In genomic region chr12:117533176-117534086, GRCm38 (mm10) we compare ENCODE assay signal across 8 mouse cellular contexts. TPM values are rescaled to one million over a fixed set of nuclear protein-coding genes. Genes with fewer than 3 reads are reported as not detected.
DNase-seq lines count a peak whose midpoint lies in the region; ATAC-seq and TF ChIP-seq lines count a peak whose summit lies in the region.

No protein-coding gene starts in this region.

- peaks cover 30% of the 10 kb centered on the region for H3K27me3 ChIP-seq in intestine, embryonic 14.5 days (replicated peaks; ENCODE audit: control insufficient read depth, insufficient read depth, low read length)
- H3K27me3 ChIP-seq in liver, adult 2 months (ENCODE audit: control insufficient read depth, insufficient read depth, low read length): peaks cover 14% of the 10 kb centered on the region
- H3K27me3 ChIP-seq in midbrain, postnatal 0 days (ENCODE audit: insufficient read depth, low read length): peaks cover 6% of the 10 kb centered on the region; the same call in 1 of the 2 replicates

- TF ChIP-seq POLR2A in brain, embryonic 14.5 days (IDR thresholded peaks at IDR 0.05; ENCODE audit: borderline replicate concordance, extremely low read depth, insufficient read depth, insufficient read length, poor library complexity, severe bottlenecking): 0 out of 2 replicates have a peak, but pooled peaks have one; percentile 23
- no peak for TF ChIP-seq POLR2A in liver, adult 2 months (IDR thresholded peaks at IDR 0.05; ENCODE audit: extremely low read depth, insufficient read depth, low read length)

- 5% methylated on average over 33 of the region's 64 CpGs for WGBS in intestine, embryonic 14.5 days
- WGBS in liver, adult 2 months: 6% methylated on average over 64 of the region's 64 CpGs
- WGBS in midbrain, postnatal 0 days: 8% methylated on average over 33 of the region's 64 CpGs

- H3K79me2 ChIP-seq in liver, adult 2 months (ENCODE audit: control insufficient read depth, insufficient read depth, low read length): no peaks in the 10 kb centered on the region

- H3K4me2 ChIP-seq in intestine, embryonic 14.5 days (ENCODE audit: low read length): peak overlapping the region; percentile 82
- H3K4me2 ChIP-seq in midbrain, postnatal 0 days (ENCODE audit: low read depth, low read length, poor library complexity, severe bottlenecking): peak overlapping the region; percentile 92

- peak; percentile 9 for DNase-seq in gastrocnemius, postnatal 10 days
- no peak for DNase-seq in gastrocnemius, adult 8-10 months (ENCODE audit: low spot score in 2 of 2)
- peak; percentile 61 for DNase-seq in brain, embryonic 14.5 days (ENCODE audit: low read depth)
- DNase-seq in forelimb bud, embryonic 11.5 days (ENCODE audit: low read depth, low spot score): peak; percentile 26
- DNase-seq in intestine, embryonic 14.5 days (ENCODE audit: low spot score): peak; percentile 77
- no peak for DNase-seq in liver, adult 2 months (ENCODE audit: extremely low read depth, low read depth, low spot score)
- peak; percentile 40 for DNase-seq in midbrain, postnatal 0 days (ENCODE audit: low spot score)
- DNase-seq in thymus, postnatal 0 days (ENCODE audit: low spot score): peak; percentile 49

- H3K36me3 ChIP-seq in intestine, embryonic 14.5 days (ENCODE audit: control insufficient read depth, insufficient read depth, low read length): no peaks in the 10 kb centered on the region
- H3K36me3 ChIP-seq in liver, adult 2 months (ENCODE audit: control insufficient read depth, insufficient read depth, low read length): no peaks in the 10 kb centered on the region
- H3K36me3 ChIP-seq in midbrain, postnatal 0 days (ENCODE audit: insufficient read depth, low read length): no peaks in the 10 kb centered on the region

- no peaks in the 10 kb centered on the region for H3K4me1 ChIP-seq in intestine, embryonic 14.5 days (replicated peaks; ENCODE audit: control insufficient read depth, insufficient read depth, low read length)
- peaks cover 2% of the 10 kb centered on the region; the same call in 1 of the 2 replicates for H3K4me1 ChIP-seq in liver, adult 2 months (ENCODE audit: control insufficient read depth, insufficient read depth, low read length)
- 0 out of 2 replicates have a peak, but pooled peaks cover under 1% of the 10 kb centered on the region for H3K4me1 ChIP-seq in midbrain, postnatal 0 days (ENCODE audit: insufficient read depth, low read length)

- peak overlapping the region; percentile 47; the same call in 1 of the 2 replicates for H3K27ac ChIP-seq in intestine, embryonic 14.5 days (ENCODE audit: low read depth)
- no peak overlapping the region for H3K27ac ChIP-seq in liver, adult 2 months (replicated peaks; ENCODE audit: insufficient read depth, low read depth, low read length)
- peak overlapping the region; percentile 43; the same call in 1 of the 2 replicates for H3K27ac ChIP-seq in midbrain, postnatal 0 days (ENCODE audit: low read depth, low read length)

- ATAC-seq in intestine, embryonic 14.5 days (replicated peaks; ENCODE audit: low FRiP score, low TSS enrichment, low read depth): peak; percentile 94
- ATAC-seq in midbrain, postnatal 0 days (ENCODE audit: low FRiP score): peak; percentile 69

- H3K9me3 ChIP-seq in intestine, embryonic 14.5 days (ENCODE audit: control insufficient read depth, low read length): no peaks in the 10 kb centered on the region
- no peaks in the 10 kb centered on the region for H3K9me3 ChIP-seq in midbrain, postnatal 0 days (ENCODE audit: low read length)

- peak overlapping the region; percentile 50 for H3K9ac ChIP-seq in intestine, embryonic 14.5 days (ENCODE audit: low read length)
- 0 out of 2 replicates have a peak overlapping the region, but pooled peaks have one; percentile 50 for H3K9ac ChIP-seq in liver, adult 2 months (ENCODE audit: low read depth, low read length)
- H3K9ac ChIP-seq in midbrain, postnatal 0 days (replicated peaks; ENCODE audit: low read length, poor library complexity, severe bottlenecking): peak overlapping the region; percentile 71

- H3K4me3 ChIP-seq in intestine, embryonic 14.5 days (ENCODE audit: low read depth, low read length): peak overlapping the region; percentile 52
- H3K4me3 ChIP-seq in liver, adult 2 months (ENCODE audit: insufficient read depth, low read depth, low read length): peak overlapping the region; percentile 56; the same call in 1 of the 2 replicates
- H3K4me3 ChIP-seq in midbrain, postnatal 0 days (ENCODE audit: low read depth, low read length): peak overlapping the region; percentile 69

- no peak for TF ChIP-seq CTCF in brain, embryonic 14.5 days (IDR thresholded peaks at IDR 0.05; ENCODE audit: borderline replicate concordance, extremely low read depth, insufficient read depth, insufficient read length)
- TF ChIP-seq CTCF in liver, adult 2 months (IDR thresholded peaks at IDR 0.05; ENCODE audit: low read depth, low read length): no peak
- peak; percentile 24; the same call in 1 of the 2 replicates for TF ChIP-seq CTCF in midbrain, postnatal 0 days (IDR thresholded peaks at IDR 0.05)

RNA-seq across cellular contexts. Expression of gene Rapgef5, which starts 17.2 kb away (rescaled TPM):
- total RNA-seq in gastrocnemius, postnatal 10 days (2021): 10 to 100 TPM; 11.9 to 13.1 TPM
- total RNA-seq in gastrocnemius, adult 8-10 months (2022): 1 to 10 TPM; 2.5 to 4.2 (median 3.2) TPM
- polyA plus RNA-seq in brain, embryonic 14.5 days (2012; rRNA removed): 34.6 and 50.9 TPM in 2 replicates
- 8.0 and 8.4 TPM in 2 replicates for polyA plus RNA-seq in intestine, embryonic 14.5 days (2014; fragmentation: Nextera tagmentation; extraction: Ambion mirVana)
- 13.3 and 14.0 TPM in 2 replicates for total RNA-seq in liver, adult 2 months (2014; rRNA removed)
- 1.1 and 2.1 TPM in 2 replicates for polyA plus RNA-seq in liver, adult 2 months (2012; rRNA removed)
- 54.3 and 56.3 TPM in 2 replicates for total RNA-seq in midbrain, postnatal 0 days (2014; rRNA removed)
- polyA plus RNA-seq in midbrain, postnatal 0 days (2015; fragmentation: Nextera tagmentation; extraction: Ambion mirVana): 25.2 and 25.9 TPM in 2 replicates
- polyA plus RNA-seq in thymus, postnatal 0 days (2015; fragmentation: Nextera tagmentation; extraction: Ambion mirVana): 10.3 and 10.9 TPM in 2 replicates

Comparison
In these comparisons a context has a peak if more than half of its experiments do, and no peak if none do; other contexts are left out.
1. DNase-seq: peak in gastrocnemius, postnatal 10 days (single experiment), brain, embryonic 14.5 days (single experiment), forelimb bud, embryonic 11.5 days (single experiment), intestine, embryonic 14.5 days (single experiment), midbrain, postnatal 0 days (single experiment) and thymus, postnatal 0 days (single experiment); none in gastrocnemius, adult 8-10 months (0 of 2) and liver, adult 2 months (single experiment).
2. Peak in every context shown above with its lines, with median percentiles within 50 percentile points of each other: H3K4me3 ChIP-seq and H3K9ac ChIP-seq.